Mouse (Mus musculus): ENCODE results near the gene Itpkb. TPM values are rescaled to one million over a fixed set of nuclear protein-coding genes. Genes with fewer than 3 reads are reported as not detected.

Gene Itpkb
- polyA plus RNA-seq (2011; ENCODE audit: insufficient read depth, insufficient read length, low read depth, missing spikeins), result 12.2 and 12.4 TPM in 2 replicates

DNA sequence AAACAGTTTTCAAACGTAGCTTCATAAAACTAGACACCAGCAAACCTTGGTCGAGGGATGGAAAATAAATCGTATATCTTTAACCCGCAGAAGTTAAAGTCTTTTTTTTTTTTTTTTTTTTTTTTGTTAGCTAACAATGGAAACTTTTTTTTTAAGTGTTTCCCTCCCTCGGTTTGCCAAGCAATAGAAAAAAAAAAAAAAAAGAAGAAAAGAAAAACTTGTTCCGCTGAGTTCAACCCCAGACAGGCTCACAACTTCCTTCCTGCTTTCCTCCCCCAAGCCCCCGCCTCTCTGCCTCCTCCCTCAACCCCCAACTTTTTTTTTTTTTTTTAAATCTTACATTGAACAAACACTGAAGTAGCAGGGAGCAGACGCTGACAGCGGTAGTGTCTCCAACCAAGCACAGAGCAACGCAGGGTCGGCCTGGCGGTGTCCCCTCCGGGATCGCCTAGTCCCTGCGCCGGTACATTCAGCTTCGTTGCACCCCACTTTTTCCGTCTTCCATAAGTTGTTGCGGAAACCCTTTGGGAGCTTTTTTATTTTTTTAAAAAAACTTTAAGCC, at the start of gene Itpkb:
Itpkb (plus strand) TSS at position 341 of the 562 bp plus-strand sequence.
- TF ChIP-seq EP300 (IDR thresholded peaks at IDR 0.05; ENCODE audit: insufficient read depth, low read depth, low read length), result no peak
- TF ChIP-seq POLR2A (IDR thresholded peaks at IDR 0.05; ENCODE audit: insufficient read depth, low read length), result no peak
- no peak for TF ChIP-seq CTCF (IDR thresholded peaks at IDR 0.05; ENCODE audit: low read depth, low read length)

DNA sequence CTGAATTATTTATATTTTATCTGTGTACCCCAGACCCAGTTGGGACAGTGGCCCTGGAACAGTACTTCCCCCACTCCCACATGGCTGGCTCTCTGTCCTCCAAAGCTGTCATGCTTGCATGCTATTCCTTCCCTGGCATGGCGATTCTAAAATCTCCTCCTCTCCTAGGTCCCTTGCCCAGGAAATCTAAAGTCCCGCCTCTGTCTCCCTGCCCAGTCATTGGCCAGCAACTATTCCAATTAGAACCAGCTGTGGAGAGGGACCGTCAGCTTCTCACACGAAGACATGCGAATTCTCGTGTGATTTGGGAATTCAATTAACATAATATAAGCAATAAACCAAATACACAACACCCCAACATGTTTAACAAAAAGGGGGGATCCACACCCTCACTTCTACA, 47.7 kb upstream of the Itpkb start:
- no peak overlapping the region for H3K9ac ChIP-seq (ENCODE audit: low read depth, poor library complexity, severe bottlenecking)
- no peak overlapping the region for H3K4me3 ChIP-seq (ENCODE audit: low read depth, low read length)
- no peak overlapping the region for H3K27ac ChIP-seq (ENCODE audit: insufficient read depth, low read length)
- no peaks in the 10 kb centered on the region for H3K9me3 ChIP-seq (replicated peaks; ENCODE audit: control insufficient read depth, insufficient read depth, low read length, poor library complexity, severe bottlenecking)
- no peaks in the 10 kb centered on the region for H3K36me3 ChIP-seq (ENCODE audit: control insufficient read depth, insufficient read depth, low read length, poor library complexity, severe bottlenecking)
- peaks cover 10% of the 10 kb centered on the region for H3K4me1 ChIP-seq (ENCODE audit: control insufficient read depth, insufficient read depth, low read length)
- H3K27me3 ChIP-seq (ENCODE audit: control insufficient read depth, insufficient read depth, low read length, poor library complexity, severe bottlenecking), result no peaks in the 10 kb centered on the region
- TF ChIP-seq EP300 (IDR thresholded peaks at IDR 0.05; ENCODE audit: insufficient read depth, low read depth, low read length) (no peak), CTCF (IDR thresholded peaks at IDR 0.05; ENCODE audit: low read depth, low read length) (no peak), POLR2A (IDR thresholded peaks at IDR 0.05; ENCODE audit: insufficient read depth, low read length) (no peak)

More for the DNA sequence above, at the start of gene Itpkb:
- H3K36me3 ChIP-seq (ENCODE audit: control insufficient read depth, insufficient read depth, low read length, poor library complexity, severe bottlenecking), result no peaks in the 10 kb centered on the region
- peak within 1 kb of the TSS; percentile 24 for H3K9ac ChIP-seq (ENCODE audit: low read depth, poor library complexity, severe bottlenecking)
- no peaks in the 10 kb centered on the region for H3K4me1 ChIP-seq (ENCODE audit: control insufficient read depth, insufficient read depth, low read length)
- no peaks in the 10 kb centered on the region for H3K9me3 ChIP-seq (replicated peaks; ENCODE audit: control insufficient read depth, insufficient read depth, low read length, poor library complexity, severe bottlenecking)
- peaks cover 10% of the 10 kb centered on the region for H3K27me3 ChIP-seq (ENCODE audit: control insufficient read depth, insufficient read depth, low read length, poor library complexity, severe bottlenecking)
- H3K27ac ChIP-seq (ENCODE audit: insufficient read depth, low read length), result no peak within 1 kb of the TSS
- peak within 1 kb of the TSS; percentile 60 for H3K4me3 ChIP-seq (ENCODE audit: low read depth, low read length)

DNA sequence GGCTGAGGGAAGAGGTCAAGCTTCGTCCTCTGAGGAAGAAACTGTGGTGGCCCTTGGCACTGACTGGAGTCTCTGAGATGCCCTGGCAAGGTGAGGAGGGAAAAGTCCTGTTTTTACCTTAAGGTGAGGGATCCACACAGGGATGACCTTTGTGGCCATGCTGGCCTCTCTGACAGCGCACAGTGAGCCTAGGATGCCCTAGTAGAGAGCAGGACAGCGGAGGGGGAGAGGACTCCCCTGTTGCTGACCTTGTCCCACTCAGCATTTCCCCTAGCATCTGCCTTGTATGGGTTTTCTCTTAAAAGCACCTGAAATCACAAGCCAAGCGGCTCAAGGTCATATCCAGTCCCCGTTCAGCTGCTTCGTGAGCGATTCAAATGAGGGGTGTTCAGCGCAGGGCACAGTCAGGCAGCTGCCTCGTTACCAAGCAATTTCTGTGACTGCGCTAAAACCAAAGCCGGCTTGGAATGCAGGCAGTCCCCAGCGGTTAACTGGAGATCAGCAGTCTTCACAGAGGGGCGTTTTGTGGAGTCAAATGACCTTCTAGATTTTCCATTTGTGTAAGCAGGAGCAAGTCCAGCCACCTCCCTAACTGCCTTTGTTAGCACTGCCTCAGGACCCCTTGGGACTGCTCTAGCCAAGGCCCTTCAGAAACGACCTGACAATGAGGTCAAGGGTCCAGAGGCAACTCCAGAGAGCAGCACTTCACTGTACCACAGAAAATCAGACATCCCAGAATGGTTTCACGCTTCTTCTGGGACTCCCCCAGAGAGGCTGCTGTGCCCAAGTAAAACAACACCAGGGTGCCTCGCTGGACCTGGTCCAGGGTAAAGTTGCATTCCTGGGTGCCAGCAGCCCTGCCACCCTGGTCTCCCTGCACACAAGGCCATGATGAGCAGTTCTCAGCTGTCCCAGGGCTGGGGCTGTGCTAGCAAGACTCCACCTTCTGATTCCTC, 46.2 kb upstream of the Itpkb start:
- Histone ChIP-seq H3K9ac (ENCODE audit: low read depth, poor library complexity, severe bottlenecking) (no peak overlapping the region), H3K9me3 (replicated peaks; ENCODE audit: control insufficient read depth, insufficient read depth, low read length, poor library complexity, severe bottlenecking) (no peaks in the 10 kb centered on the region), H3K4me1 (ENCODE audit: control insufficient read depth, insufficient read depth, low read length) (peaks cover 10% of the 10 kb centered on the region), H3K27ac (ENCODE audit: insufficient read depth, low read length) (0 out of 2 replicates have a peak overlapping the region, but pooled peaks have one; percentile 16), H3K27me3 (ENCODE audit: control insufficient read depth, insufficient read depth, low read length, poor library complexity, severe bottlenecking) (no peaks in the 10 kb centered on the region), H3K4me3 (ENCODE audit: low read depth, low read length) (no peak overlapping the region), H3K36me3 (ENCODE audit: control insufficient read depth, insufficient read depth, low read length, poor library complexity, severe bottlenecking) (no peaks in the 10 kb centered on the region)
- TF ChIP-seq POLR2A (IDR thresholded peaks at IDR 0.05; ENCODE audit: insufficient read depth, low read length) (no peak), CTCF (IDR thresholded peaks at IDR 0.05; ENCODE audit: low read depth, low read length) (no peak), EP300 (IDR thresholded peaks at IDR 0.05; ENCODE audit: insufficient read depth, low read depth, low read length) (peak; percentile 72; the same call in 1 of the 2 replicates)

DNA sequence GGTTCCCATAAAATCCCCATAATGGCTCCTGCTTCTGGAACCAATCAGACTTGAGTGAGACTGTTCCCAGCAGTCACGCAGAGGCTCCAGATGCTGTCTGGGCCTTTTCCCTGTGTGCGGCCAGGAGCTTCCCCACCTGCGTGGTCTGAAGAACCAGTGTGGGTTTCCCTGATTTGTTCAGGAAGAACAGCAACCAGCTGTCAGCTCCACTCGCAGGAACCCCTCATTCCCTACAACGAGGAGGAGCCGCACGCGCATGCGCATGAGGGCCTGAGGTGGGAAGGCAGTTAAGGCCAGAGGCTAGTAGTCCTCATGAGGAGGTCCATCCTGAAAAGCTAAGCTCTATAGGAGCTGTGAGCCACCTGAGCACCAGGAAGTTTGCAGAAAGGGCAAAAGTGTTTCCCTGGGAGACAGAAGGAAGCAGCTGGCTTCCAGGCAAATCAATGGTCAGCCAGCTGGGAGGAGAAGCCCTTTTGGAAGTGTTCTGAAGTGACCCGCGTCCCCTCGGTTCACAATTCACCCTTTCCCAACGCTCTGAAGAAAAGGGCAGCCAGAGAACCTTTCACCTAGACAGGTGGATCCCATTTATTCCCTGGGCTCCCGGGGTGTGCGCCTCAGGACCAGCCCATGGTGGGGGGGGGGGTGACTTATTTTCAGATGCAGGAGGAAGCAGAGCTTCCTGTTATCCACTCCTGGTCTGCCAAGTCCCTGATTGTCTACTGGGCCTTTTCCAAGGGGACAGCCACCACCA, 44.0 kb upstream of the Itpkb start:
- H3K27me3 ChIP-seq (ENCODE audit: control insufficient read depth, insufficient read depth, low read length, poor library complexity, severe bottlenecking), result no peaks in the 10 kb centered on the region
- H3K4me3 ChIP-seq (ENCODE audit: low read depth, low read length), result no peak overlapping the region
- peaks cover 10% of the 10 kb centered on the region for H3K4me1 ChIP-seq (ENCODE audit: control insufficient read depth, insufficient read depth, low read length)
- H3K36me3 ChIP-seq (ENCODE audit: control insufficient read depth, insufficient read depth, low read length, poor library complexity, severe bottlenecking), result no peaks in the 10 kb centered on the region
- H3K9me3 ChIP-seq (replicated peaks; ENCODE audit: control insufficient read depth, insufficient read depth, low read length, poor library complexity, severe bottlenecking), result no peaks in the 10 kb centered on the region
- H3K27ac ChIP-seq (ENCODE audit: insufficient read depth, low read length), result no peak overlapping the region
- no peak overlapping the region for H3K9ac ChIP-seq (ENCODE audit: low read depth, poor library complexity, severe bottlenecking)
- TF ChIP-seq EP300 (IDR thresholded peaks at IDR 0.05; ENCODE audit: insufficient read depth, low read depth, low read length), result no peak
- no peak for TF ChIP-seq POLR2A (IDR thresholded peaks at IDR 0.05; ENCODE audit: insufficient read depth, low read length)
- TF ChIP-seq CTCF (IDR thresholded peaks at IDR 0.05; ENCODE audit: low read depth, low read length), result no peak

DNA sequence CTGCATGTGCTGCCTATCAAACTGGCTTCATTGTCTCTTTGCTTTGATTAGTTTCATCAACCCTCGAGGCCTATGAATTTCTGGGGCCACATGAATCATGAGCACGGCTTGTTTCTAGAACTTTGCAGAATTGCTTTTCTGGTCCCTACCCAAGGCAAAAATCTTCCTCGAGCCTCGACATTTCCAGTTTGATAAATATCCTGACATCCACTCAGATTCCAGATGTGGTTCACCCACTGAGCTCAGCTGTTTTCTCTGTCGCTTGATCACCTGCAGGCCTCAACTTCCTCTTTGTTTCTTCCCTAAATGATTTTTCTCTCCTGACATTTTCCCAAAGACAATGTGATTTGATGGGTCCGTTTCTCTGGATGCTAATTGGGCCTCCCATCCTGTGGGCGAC, 42.1 kb upstream of the Itpkb start:
- H3K9me3 ChIP-seq (replicated peaks; ENCODE audit: control insufficient read depth, insufficient read depth, low read length, poor library complexity, severe bottlenecking), result no peaks in the 10 kb centered on the region
- no peak overlapping the region for H3K4me3 ChIP-seq (ENCODE audit: low read depth, low read length)
- H3K27ac ChIP-seq (ENCODE audit: insufficient read depth, low read length), result no peak overlapping the region
- no peak for TF ChIP-seq POLR2A (IDR thresholded peaks at IDR 0.05; ENCODE audit: insufficient read depth, low read length)
- no peak for TF ChIP-seq CTCF (IDR thresholded peaks at IDR 0.05; ENCODE audit: low read depth, low read length)
- no peak for TF ChIP-seq EP300 (IDR thresholded peaks at IDR 0.05; ENCODE audit: insufficient read depth, low read depth, low read length)
- no peaks in the 10 kb centered on the region for H3K36me3 ChIP-seq (ENCODE audit: control insufficient read depth, insufficient read depth, low read length, poor library complexity, severe bottlenecking)
- peaks cover 13% of the 10 kb centered on the region for H3K4me1 ChIP-seq (ENCODE audit: control insufficient read depth, insufficient read depth, low read length)
- no peak overlapping the region for H3K9ac ChIP-seq (ENCODE audit: low read depth, poor library complexity, severe bottlenecking)
- H3K27me3 ChIP-seq (ENCODE audit: control insufficient read depth, insufficient read depth, low read length, poor library complexity, severe bottlenecking), result no peaks in the 10 kb centered on the region
